Mouse (Mus musculus): ENCODE results near the gene Polr2f. TPM values are rescaled to one million over a fixed set of nuclear protein-coding genes. Genes with fewer than 3 reads are reported as not detected.

Polr2f gene
- 100 to 1,000 TPM in 1 of 2 experiments, 10 to 100 TPM in 1; 92.8 to 151 TPM for total RNA-seq (2021)
- 48.1 and 48.3 TPM in 2 replicates for polyA plus RNA-seq (2012; rRNA removed)
- long read RNA-seq, transcript Polr2f-205 (5 exons, 885 nt) = major isoform, 44 of 51 reads
- long read RNA-seq, partial matches to known transcripts = 2 of 51 reads
- long read RNA-seq, other reads (novel, unspliced or antisense) = 1 of 51 reads

GRCm38 (mm10) chr15:79140866-79141565 is at the start of gene Polr2f, which contains the start of gene 1700088E04Rik:
TSS of gene Polr2f (plus strand) at chr15:79141009.
TSS of gene 1700088E04Rik (minus strand) at chr15:79141253.
- DNase-seq = peak; percentile 96

- DNase-seq = peak; percentile 25
Observed at GRCm38 (mm10) chr15:79092284-79092683, 48.5 kb upstream of the Polr2f start.

GRCm38 (mm10) chr15:79093083-79093839 is 47.5 kb upstream of the Polr2f start:
- peak; percentile 62 for DNase-seq

- no peak for DNase-seq
Observed at GRCm38 (mm10) chr15:79095483-79095882, 45.3 kb upstream of the Polr2f start.

- DNase-seq = peak; percentile 69
Observed at GRCm38 (mm10) chr15:79096556-79096955, 44.3 kb upstream of the Polr2f start.

GRCm38 (mm10) chr15:79097135-79097534 is 43.7 kb upstream of the Polr2f start:
- no peak for DNase-seq

- peak; percentile 84 for DNase-seq
Observed at GRCm38 (mm10) chr15:79097611-79098025, 43.2 kb upstream of the Polr2f start.

- no peak for DNase-seq
Observed at GRCm38 (mm10) chr15:79098220-79098619, 42.6 kb upstream of the Polr2f start.

- DNase-seq = peak; percentile 66
Observed at GRCm38 (mm10) chr15:79098868-79099267, 41.9 kb upstream of the Polr2f start.

- peak; percentile 40 for DNase-seq
Observed at GRCm38 (mm10) chr15:79099456-79099855, 41.4 kb upstream of the Polr2f start.

- DNase-seq = no peak
Observed at GRCm38 (mm10) chr15:79100391-79100790, 40.4 kb upstream of the Polr2f start.

- DNase-seq = no peak
Observed at GRCm38 (mm10) chr15:79101531-79101930, 39.3 kb upstream of the Polr2f start.

GRCm38 (mm10) chr15:79103264-79103663 is 37.5 kb upstream of the Polr2f start:
- no peak for DNase-seq

GRCm38 (mm10) chr15:79105804-79106203 is 35.0 kb upstream of the Polr2f start:
- DNase-seq = no peak

- peak; percentile 64 for DNase-seq
Observed at GRCm38 (mm10) chr15:79107966-79108365, 32.8 kb upstream of the Polr2f start.

GRCm38 (mm10) chr15:79108421-79109320 is 32.1 kb upstream of the Polr2f start, which contains the start of gene Micall1:
TSS of gene Micall1 (plus strand) at chr15:79108898.
- DNase-seq = peak; percentile 93

GRCm38 (mm10) chr15:79109321-79109934 is 31.4 kb upstream of the Polr2f start:
- DNase-seq = no peak

GRCm38 (mm10) chr15:79110031-79110430 is 30.8 kb upstream of the Polr2f start:
- no peak for DNase-seq

GRCm38 (mm10) chr15:79110528-79110927 is 30.3 kb upstream of the Polr2f start:
- no peak for DNase-seq

GRCm38 (mm10) chr15:79111774-79112173 is 29.0 kb upstream of the Polr2f start:
- DNase-seq = peak; percentile 62

GRCm38 (mm10) chr15:79115276-79115675 is 25.5 kb upstream of the Polr2f start:
- DNase-seq = no peak
